Mouse (Mus musculus) forebrain, embryonic 13.5 days (tissue): ENCODE measurements around the gene Satb2. TPM values are rescaled to one million over a fixed set of nuclear protein-coding genes. Genes with fewer than 3 reads are reported as not detected.

Experiments
- ATAC-seq: fragments of 200-750 bp; cut with Nextera tagmentation; 2 replicates; pipeline ENCODE4 v1.8.0; 2017
- H3K27ac ChIP-seq: fragments of 300-500 bp; sonication (generic); 2 replicates; pipeline ENCODE4 v1.5.1; 2015; ENCODE audit warnings: inconsistent platforms, mild to moderate bottlenecking, moderate library complexity
- H3K27me3 ChIP-seq: fragments of 300-500 bp; sonication (generic); 2 replicates; pipeline ENCODE4 v1.6.1; 2015; ENCODE audit warnings: mild to moderate bottlenecking, inconsistent platforms
- H3K36me3 ChIP-seq: fragments of 300-500 bp; sonication (generic); 2 replicates; pipeline ENCODE4 v1.6.1; 2015; ENCODE audit warnings: mild to moderate bottlenecking, inconsistent platforms; ENCODE audit not compliant: poor library complexity, severe bottlenecking
- H3K4me1 ChIP-seq: fragments of 300-500 bp; sonication (generic); 2 replicates; pipeline ENCODE4 v1.6.1; 2015; ENCODE audit warnings: inconsistent platforms
- H3K4me2 ChIP-seq: fragments of 300-500 bp; sonication (generic); 2 replicates; pipeline ENCODE4 v1.6.1; 2015; ENCODE audit warnings: inconsistent platforms, mild to moderate bottlenecking, moderate library complexity
- H3K4me3 ChIP-seq: fragments of 300-500 bp; sonication (generic); 2 replicates; pipeline ENCODE4 v1.5.1; 2015; ENCODE audit warnings: mild to moderate bottlenecking, inconsistent platforms
- H3K9ac ChIP-seq: fragments of 300-500 bp; sonication (generic); 2 replicates; pipeline ENCODE4 v1.6.1; 2015; ENCODE audit warnings: mild to moderate bottlenecking, inconsistent platforms
- H3K9me3 ChIP-seq: fragments of 300-500 bp; sonication (generic); replicated peaks from 2 replicates; pipeline ENCODE4 v1.6.1; 2016; ENCODE audit warnings: inconsistent platforms
- WGBS: fragments of 180-500 bp; shearing (Covaris S2); methylation state at CpG from one replicate; pipeline ENCODE4 v1.1.7; 2015; 5-methylcytosine and 5-hydroxymethylcytosine counted together
- polyA plus RNA-seq: library from polyadenylated mRNA; unstranded; fragments of >200 nt; fragmentation: Nextera tagmentation; extraction: Ambion mirVana; gene quantifications from 2 replicates; pipeline ENCODE4 v1.2.1, GENCODE M21; 2015

Gene Satb2
- polyA plus RNA-seq, 1 experiment from 2014 or later, result 10.2 TPM

DNA sequence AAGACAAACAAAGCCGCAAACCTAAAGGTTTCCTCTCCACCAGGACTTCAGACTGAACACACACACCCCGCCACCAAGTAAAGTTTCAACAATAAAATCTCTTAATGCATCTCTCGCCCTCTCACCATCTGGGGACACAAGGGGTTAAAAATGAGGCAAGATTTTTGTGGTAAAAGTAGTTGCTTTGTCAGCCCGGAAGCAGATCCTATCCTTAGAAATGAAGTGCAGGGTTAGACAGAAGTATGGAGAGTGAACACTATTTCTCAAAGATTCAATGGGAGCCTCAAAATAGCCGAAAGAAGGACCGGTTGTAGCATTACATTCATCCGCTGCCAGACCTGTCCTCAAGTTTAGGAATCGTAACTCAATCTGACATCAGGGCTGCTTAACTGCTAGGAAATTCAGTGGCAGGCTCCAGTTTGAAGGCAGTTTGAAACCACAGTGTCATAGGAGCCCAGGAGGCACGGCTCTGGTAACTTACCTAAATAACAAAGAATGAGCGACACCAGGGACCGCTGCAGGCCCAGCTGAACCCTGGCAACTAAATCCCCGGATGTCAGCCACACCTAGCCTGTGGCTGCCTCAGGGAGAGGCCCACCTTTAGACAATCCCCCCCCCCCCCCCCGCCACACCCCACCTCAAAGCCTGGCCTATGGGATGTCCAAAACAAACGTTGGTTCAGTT, 23.3 kb downstream of the Satb2 start:
- WGBS, result 78% methylated on average over 14 of the region's 14 CpGs
- no peak overlapping the region for H3K9ac ChIP-seq
- H3K36me3 ChIP-seq, result no peaks in the 10 kb centered on the region
- no peak overlapping the region for H3K4me3 ChIP-seq
- ATAC-seq, result no peak
- no peak overlapping the region for H3K27ac ChIP-seq
- no peaks in the 10 kb centered on the region for H3K27me3 ChIP-seq
- H3K4me2 ChIP-seq, result no peak overlapping the region
- H3K9me3 ChIP-seq, result no peaks in the 10 kb centered on the region
- H3K4me1 ChIP-seq, result 0 out of 2 replicates have a peak, but pooled peaks cover 4% of the 10 kb centered on the region

DNA sequence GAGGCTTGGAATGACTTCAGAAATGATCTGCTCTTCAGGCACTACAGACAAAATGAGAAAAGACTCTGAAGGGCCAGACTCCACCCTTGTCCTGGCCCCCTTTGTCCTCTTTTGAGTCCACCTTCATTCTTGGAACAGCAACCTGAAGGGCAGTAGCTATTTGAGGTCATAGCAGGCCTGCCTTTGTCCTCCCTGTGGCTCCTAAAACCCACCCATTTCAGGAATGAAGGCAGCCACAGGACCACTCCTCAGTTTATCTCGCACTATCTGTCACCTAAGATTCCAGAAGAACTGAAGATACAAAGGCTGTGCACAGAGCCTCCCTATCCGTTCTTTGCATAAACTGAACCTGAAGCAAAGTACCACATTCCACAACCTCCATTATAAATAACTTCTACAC, 24.9 kb downstream of the Satb2 start:
- no peak for ATAC-seq
- H3K9me3 ChIP-seq, result no peaks in the 10 kb centered on the region
- H3K27ac ChIP-seq, result no peak overlapping the region
- H3K4me1 ChIP-seq, result 0 out of 2 replicates have a peak, but pooled peaks cover 4% of the 10 kb centered on the region
- no peak overlapping the region for H3K4me2 ChIP-seq
- 94% methylated on average over 2 of the region's 2 CpGs for WGBS
- H3K4me3 ChIP-seq, result no peak overlapping the region
- H3K36me3 ChIP-seq, result no peaks in the 10 kb centered on the region
- H3K27me3 ChIP-seq, result no peaks in the 10 kb centered on the region
- H3K9ac ChIP-seq, result no peak overlapping the region

DNA sequence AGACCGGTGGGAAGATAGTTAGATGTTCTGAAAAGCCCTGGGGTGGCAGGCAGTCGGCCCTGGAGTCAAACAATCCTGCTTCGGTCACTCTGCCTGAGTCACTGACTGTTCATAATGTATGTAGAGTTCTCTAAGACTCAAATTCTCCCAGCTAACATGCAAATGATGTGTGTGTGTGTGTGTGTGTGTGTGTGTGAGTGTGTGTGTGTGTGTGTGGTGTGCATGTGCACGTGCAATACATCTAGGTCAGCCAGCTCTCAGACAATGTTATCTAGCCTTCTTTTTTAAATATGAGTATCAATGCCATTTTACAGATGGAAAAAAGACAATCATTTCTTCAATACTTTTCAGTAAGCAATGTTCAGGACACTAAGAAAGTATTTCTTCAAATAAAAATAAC, 26.5 kb downstream of the Satb2 start:
- H3K4me1 ChIP-seq, result 0 out of 2 replicates have a peak, but pooled peaks cover 4% of the 10 kb centered on the region
- ATAC-seq, result 0 out of 2 replicates have a peak, but pooled peaks have one; percentile 24
- WGBS, result 82% methylated on average over 4 of the region's 4 CpGs
- no peak overlapping the region for H3K4me3 ChIP-seq
- no peaks in the 10 kb centered on the region for H3K9me3 ChIP-seq
- H3K9ac ChIP-seq, result no peak overlapping the region
- no peaks in the 10 kb centered on the region for H3K27me3 ChIP-seq
- no peak overlapping the region for H3K4me2 ChIP-seq
- no peaks in the 10 kb centered on the region; the same call in 1 of the 2 replicates for H3K36me3 ChIP-seq
- no peak overlapping the region for H3K27ac ChIP-seq

DNA sequence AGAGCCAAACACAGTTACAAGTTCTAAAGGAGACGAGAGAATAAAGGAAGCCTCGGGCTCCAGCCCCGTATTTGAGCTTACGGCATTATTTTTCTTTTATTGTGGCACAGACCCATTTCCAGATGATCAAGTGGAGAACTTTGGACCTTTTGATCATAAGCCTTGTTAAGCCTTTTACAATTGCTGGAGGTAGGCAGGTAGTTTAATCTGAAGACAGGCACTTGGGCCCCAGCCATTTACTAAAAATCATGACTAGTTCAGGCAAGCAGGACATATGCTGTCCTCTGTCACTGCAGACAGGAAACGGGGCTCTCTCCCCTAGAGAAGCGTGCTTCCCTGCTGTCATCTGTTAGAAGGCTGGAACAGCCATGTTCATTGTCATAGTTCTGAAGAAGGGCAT, 26.9 kb downstream of the Satb2 start:
- H3K27ac ChIP-seq, result no peak overlapping the region
- ATAC-seq, result 0 out of 2 replicates have a peak, but pooled peaks have one; percentile 41
- WGBS, result 49% methylated on average over 6 of the region's 6 CpGs
- H3K4me3 ChIP-seq, result no peak overlapping the region
- no peaks in the 10 kb centered on the region; the same call in 1 of the 2 replicates for H3K36me3 ChIP-seq
- 0 out of 2 replicates have a peak, but pooled peaks cover 4% of the 10 kb centered on the region for H3K4me1 ChIP-seq
- no peaks in the 10 kb centered on the region for H3K27me3 ChIP-seq
- no peaks in the 10 kb centered on the region for H3K9me3 ChIP-seq
- H3K9ac ChIP-seq, result no peak overlapping the region
- no peak overlapping the region for H3K4me2 ChIP-seq

DNA sequence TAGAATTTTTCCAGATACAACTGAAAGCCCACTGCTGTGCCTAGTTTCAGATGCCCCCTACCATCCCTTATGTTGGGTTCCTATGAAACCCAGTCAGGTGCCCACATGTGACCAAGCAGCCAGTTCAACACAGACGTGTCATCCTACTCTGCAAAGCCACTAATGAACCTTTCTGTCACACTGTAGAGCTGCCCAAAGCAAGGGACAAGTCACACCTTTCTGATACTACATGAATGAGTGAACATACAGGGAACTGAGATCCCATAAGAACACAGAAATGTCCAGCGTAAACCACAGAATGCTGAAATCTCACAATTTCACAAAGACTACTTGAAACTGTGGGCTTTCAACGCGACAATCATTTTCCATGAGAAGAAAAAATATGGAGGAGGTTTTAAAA, 39.0 kb downstream of the Satb2 start:
- Histone ChIP-seq H3K36me3 (no peaks in the 10 kb centered on the region), H3K9me3 (no peaks in the 10 kb centered on the region), H3K27me3 (no peaks in the 10 kb centered on the region), H3K9ac (no peak overlapping the region), H3K4me1 (no peaks in the 10 kb centered on the region), H3K4me2 (no peak overlapping the region), H3K4me3 (no peak overlapping the region), H3K27ac (no peak overlapping the region)
- 88% methylated on average over 4 of the region's 4 CpGs for WGBS
- ATAC-seq, result no peak

DNA sequence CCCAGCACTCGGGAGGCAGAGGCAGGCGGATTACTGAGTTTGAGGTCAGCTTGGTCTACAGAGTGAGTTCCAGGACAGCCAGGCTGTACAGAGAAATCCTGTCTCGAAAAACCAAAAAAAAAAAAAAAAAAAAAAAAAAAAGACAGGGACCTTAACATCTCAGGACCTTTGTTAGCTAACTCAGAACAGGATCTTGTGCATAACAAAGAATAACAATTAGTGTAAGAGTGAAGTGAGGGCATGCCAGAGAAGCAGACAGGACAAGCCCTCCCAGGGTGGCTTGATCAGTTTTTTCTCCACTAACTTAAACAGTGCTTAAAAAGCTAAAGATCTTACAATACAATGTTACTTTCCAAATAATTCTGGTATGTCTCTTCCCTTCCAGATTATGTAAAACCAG, 40.0 kb downstream of the Satb2 start:
- 74% methylated on average over 3 of the region's 3 CpGs for WGBS
- no peaks in the 10 kb centered on the region for H3K36me3 ChIP-seq
- no peak overlapping the region for H3K4me2 ChIP-seq
- no peaks in the 10 kb centered on the region for H3K27me3 ChIP-seq
- H3K9ac ChIP-seq, result no peak overlapping the region
- no peaks in the 10 kb centered on the region for H3K4me1 ChIP-seq
- ATAC-seq, result no peak
- no peak overlapping the region for H3K27ac ChIP-seq
- no peak overlapping the region for H3K4me3 ChIP-seq
- H3K9me3 ChIP-seq, result no peaks in the 10 kb centered on the region

DNA sequence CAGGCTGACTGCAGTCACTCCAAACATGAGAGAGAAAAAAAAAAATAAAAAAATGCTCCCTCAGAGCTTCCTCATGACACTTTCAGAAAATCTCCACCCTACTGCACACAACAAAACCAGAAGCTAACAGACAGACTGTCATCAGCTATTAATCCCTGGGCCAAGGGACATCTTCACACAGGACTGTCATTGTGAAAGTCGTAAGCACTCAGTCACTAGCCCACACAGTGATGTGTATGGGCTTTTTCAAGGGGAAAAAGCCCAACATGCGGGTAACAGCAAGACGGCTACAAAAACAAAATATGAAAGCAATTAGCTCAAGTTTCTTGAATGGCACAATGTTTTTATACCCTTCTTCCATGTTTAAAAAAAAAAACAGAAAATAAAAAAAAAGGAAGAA, 41.9 kb downstream of the Satb2 start:
- no peaks in the 10 kb centered on the region for H3K36me3 ChIP-seq
- H3K4me3 ChIP-seq, result no peak overlapping the region
- no peaks in the 10 kb centered on the region for H3K27me3 ChIP-seq
- no peak overlapping the region for H3K4me2 ChIP-seq
- H3K27ac ChIP-seq, result no peak overlapping the region
- H3K9me3 ChIP-seq, result no peaks in the 10 kb centered on the region
- no peak overlapping the region for H3K9ac ChIP-seq
- no peaks in the 10 kb centered on the region for H3K4me1 ChIP-seq
- ATAC-seq, result no peak
- WGBS, result 47% methylated on average over 3 of the region's 3 CpGs

DNA sequence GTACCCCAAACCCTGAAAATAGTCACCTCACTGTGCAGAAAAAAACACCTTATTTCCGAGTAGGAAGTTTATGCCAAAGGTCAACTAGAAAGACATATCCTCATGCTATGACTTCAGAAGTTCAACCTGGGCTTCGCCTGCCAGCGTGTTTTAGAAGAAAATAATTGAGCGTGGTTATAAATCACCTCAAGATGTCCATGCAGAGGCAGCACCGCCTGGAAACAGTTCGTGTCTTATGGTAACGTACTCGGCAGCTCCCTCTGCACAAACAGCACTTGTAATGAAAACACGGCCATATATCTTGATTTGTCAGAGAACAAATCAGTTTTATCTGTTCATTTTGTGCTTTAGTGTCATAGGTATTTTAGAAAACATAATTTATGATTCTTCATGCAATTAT, 44.6 kb downstream of the Satb2 start:
- WGBS, result 91% methylated on average over 9 of the region's 9 CpGs
- ATAC-seq, result no peak
- Histone ChIP-seq H3K9ac (no peak overlapping the region), H3K4me1 (peaks cover 4% of the 10 kb centered on the region), H3K9me3 (no peaks in the 10 kb centered on the region), H3K36me3 (no peaks in the 10 kb centered on the region), H3K4me2 (no peak overlapping the region), H3K27ac (no peak overlapping the region), H3K4me3 (no peak overlapping the region), H3K27me3 (no peaks in the 10 kb centered on the region)

DNA sequence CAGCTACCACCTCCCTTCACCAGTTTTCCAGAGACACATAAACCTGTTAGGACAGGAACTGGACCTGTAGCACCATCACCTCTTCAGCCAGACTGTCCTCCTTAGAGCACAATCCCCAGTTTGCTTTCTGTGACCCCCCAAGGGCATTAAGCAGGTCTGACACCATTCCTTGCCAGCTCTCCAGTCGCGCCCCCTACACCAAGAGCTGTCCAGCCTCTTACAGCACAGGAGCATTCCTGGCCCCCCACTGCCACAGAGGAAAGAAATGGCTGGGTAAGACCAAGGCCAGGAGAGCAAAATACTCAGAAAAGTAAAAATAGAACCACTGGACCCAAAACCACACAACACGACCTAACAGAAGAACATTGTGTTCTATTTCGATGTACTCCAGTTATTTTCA, 48.4 kb downstream of the Satb2 start:
- no peak for ATAC-seq
- no peaks in the 10 kb centered on the region for H3K27me3 ChIP-seq
- no peaks in the 10 kb centered on the region for H3K36me3 ChIP-seq
- peaks cover 10% of the 10 kb centered on the region for H3K4me1 ChIP-seq
- 75% methylated on average over 4 of the region's 4 CpGs for WGBS
- H3K27ac ChIP-seq, result no peak overlapping the region
- no peaks in the 10 kb centered on the region for H3K9me3 ChIP-seq
- H3K4me3 ChIP-seq, result no peak overlapping the region
- H3K9ac ChIP-seq, result no peak overlapping the region
- H3K4me2 ChIP-seq, result no peak overlapping the region

DNA sequence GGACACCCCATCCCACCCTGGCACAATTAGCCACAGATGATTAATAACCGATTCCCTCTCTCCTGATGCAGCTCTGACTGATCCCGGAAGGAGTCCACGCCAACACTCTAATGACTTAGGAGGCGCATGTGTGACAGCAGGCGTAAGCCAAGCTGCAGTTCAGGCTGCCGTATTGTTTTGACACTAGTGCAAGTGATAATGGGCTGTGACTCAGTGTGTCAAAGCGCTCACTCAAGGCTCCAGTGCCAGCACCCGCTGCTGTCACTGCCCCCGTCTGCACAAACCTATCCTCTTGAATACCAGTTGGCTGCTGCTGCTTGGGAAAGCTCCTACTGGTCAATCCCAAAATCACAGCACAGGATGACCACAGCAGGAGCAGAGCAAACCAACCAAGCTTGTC, 49.7 kb downstream of the Satb2 start:
- Histone ChIP-seq H3K27ac (peak overlapping the region; percentile 51), H3K36me3 (no peaks in the 10 kb centered on the region), H3K4me1 (peaks cover 10% of the 10 kb centered on the region), H3K27me3 (no peaks in the 10 kb centered on the region), H3K9me3 (no peaks in the 10 kb centered on the region), H3K9ac (no peak overlapping the region), H3K4me2 (no peak overlapping the region), H3K4me3 (no peak overlapping the region)
- ATAC-seq, result peak; percentile 93
- 58% methylated on average over 9 of the region's 9 CpGs for WGBS

DNA sequence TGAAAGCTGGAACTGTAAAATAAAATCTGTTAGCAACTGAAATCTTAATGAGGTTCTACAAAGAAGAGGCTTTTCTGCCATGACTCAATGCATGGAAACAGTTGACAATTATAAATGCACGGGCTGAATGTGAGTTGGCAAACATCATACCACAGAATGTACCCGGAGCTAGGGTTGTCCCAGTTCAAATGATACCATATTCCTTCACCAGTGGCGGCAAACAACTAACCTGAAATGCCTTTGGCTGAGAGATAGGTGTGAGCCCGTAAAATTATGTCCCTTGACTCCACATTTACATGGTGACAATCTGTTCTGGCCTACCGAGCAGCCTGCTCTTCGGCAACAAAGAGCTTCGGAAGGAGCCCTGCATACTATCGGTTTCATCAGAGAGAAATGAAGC, 58.0 kb downstream of the Satb2 start:
- no peak overlapping the region for H3K4me2 ChIP-seq
- H3K4me3 ChIP-seq, result no peak overlapping the region
- no peak overlapping the region for H3K9ac ChIP-seq
- WGBS, result 86% methylated on average over 8 of the region's 8 CpGs
- ATAC-seq, result peak; percentile 75; the same call in 1 of the 2 replicates
- no peaks in the 10 kb centered on the region for H3K36me3 ChIP-seq
- no peaks in the 10 kb centered on the region for H3K4me1 ChIP-seq
- H3K27me3 ChIP-seq, result no peaks in the 10 kb centered on the region
- H3K9me3 ChIP-seq, result no peaks in the 10 kb centered on the region
- 0 out of 2 replicates have a peak overlapping the region, but pooled peaks have one; percentile 6 for H3K27ac ChIP-seq

DNA sequence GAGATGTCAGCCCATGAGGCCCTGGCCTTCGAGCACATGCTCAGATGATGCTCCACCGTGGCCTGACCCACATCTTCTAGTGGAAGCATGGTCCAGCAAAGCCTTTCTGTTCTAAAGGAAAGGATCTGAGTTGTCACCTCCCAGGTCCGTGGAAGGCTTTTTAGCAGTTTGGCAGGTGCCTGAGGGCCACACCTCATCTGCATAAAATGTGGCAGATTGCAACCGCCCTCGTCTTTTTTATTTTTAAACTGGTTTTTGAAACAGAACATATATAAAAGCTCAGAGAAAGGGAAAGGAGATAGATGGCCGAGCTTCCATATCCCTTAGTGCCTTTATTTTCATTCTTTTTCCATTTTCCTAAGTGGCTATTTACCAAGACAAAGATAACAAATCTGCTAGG, 64.2 kb downstream of the Satb2 start:
- no peak overlapping the region for H3K9ac ChIP-seq
- WGBS, result 90% methylated on average over 6 of the region's 6 CpGs
- H3K4me2 ChIP-seq, result no peak overlapping the region
- no peaks in the 10 kb centered on the region for H3K36me3 ChIP-seq
- H3K27me3 ChIP-seq, result no peaks in the 10 kb centered on the region
- no peaks in the 10 kb centered on the region for H3K9me3 ChIP-seq
- no peak overlapping the region for H3K4me3 ChIP-seq
- H3K27ac ChIP-seq, result no peak overlapping the region
- no peaks in the 10 kb centered on the region for H3K4me1 ChIP-seq
- no peak for ATAC-seq
